Mouse (Mus musculus): ENCODE measurements around the gene Bzw1. TPM values are rescaled to one million over a fixed set of nuclear protein-coding genes. Genes with fewer than 3 reads are reported as not detected.

Bzw1 gene
- polyA plus RNA-seq (2012; rRNA removed): 2.5 and 4.4 TPM in 2 replicates

GRCm38 (mm10) chr1:58392652-58393283 is at the start of gene Bzw1:
TSS of gene Bzw1 (plus strand) at chr1:58392898.

DNA sequence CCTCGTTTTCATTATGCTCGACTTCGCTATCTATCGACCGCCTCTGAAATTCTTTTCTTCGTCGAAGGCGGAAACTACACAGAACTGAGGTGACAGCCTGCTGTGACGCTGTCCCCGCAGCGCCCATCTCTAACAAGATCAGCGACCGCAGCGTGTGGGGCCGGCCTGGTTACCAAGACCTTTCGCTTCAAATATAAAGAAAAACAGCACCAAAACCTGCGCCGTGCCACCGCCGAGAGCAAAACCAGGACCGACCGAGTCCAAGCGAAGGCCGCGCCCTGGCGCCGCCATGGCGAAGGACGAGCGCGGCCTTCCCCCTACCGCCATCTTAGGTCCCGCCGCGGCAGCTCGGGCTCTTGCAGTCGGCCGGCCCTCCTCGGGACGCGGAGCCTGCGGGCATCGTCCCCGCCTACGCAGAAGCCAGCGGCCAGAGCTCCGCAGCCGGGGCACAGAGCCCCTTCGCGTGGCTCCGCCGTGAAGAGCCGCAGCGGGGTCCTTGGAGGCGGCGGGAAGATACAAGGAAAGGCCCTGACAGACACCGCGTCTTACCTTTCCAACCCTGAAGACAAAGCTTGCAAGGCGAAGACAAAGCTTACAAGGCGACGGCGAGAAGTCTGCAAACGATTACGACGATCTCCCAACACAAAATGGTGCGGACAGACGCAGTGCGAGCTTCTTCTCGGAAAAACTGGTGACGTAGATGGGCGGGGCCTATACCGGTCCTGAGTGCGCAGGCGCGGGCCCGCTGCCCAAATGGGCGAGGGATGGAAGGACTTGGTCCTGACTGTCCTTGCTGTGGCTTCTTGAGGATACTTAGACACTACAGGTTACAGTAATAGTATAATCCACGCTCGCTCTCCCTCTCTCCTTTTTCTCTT is 30.9 kb downstream of the Bzw1 start, which contains the start of gene Clk1:
TSS of gene Clk1 (minus strand) at position 696 of the 878 bp plus-strand sequence.

DNA sequence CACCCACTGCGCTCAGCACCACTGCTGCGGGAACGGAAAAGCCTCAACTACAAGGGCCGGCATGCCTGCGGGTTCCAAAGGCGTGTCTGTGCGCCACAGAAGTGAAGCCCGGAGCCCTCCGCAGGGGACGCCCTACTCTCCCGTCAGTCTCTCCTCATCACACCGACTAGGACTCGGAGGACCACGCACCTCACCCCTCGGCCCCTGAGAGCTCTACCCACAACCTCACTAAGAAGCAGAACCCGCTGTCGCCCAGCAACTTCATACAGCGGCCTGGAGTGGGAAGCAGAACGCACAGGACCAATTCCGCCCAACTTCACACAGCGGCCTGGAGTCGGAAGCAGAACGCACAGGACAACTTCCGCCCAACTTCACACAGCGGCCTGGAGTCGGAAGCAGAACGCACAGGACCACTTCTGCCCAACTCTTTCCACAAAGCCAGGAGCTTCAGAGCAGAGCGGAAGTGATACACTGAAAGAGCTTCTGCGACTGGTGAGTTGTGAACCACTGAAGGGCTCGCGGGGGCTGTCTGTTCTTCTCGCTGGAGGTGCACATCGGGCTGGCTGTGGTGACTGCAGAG is 52.5 kb downstream of the Bzw1 start, which contains the start of the genes Nif3l1 and Ppil3:
TSS of gene Nif3l1 (plus strand) at position 9 of the 580 bp plus-strand sequence.
TSS of gene Ppil3 (minus strand) at position 344 of the 580 bp plus-strand sequence.

Other genes starting within 250 kb of the Bzw1 start
- gene Aox4, start 182.5 kb upstream of the Bzw1 start, polyA plus RNA-seq (2012; rRNA removed): 2.2 and 3.6 TPM in 2 replicates
- not detected in 2 replicates for gene Aox2, start 114.6 kb upstream of the Bzw1 start, polyA plus RNA-seq (2012; rRNA removed)
- 2.4 and 3.5 TPM in 2 replicates for gene Clk1, start 31.2 kb downstream of the Bzw1 start, polyA plus RNA-seq (2012; rRNA removed)
- 5.6 and 6.2 TPM in 2 replicates for gene Nif3l1, start 52.3 kb downstream of the Bzw1 start, polyA plus RNA-seq (2012; rRNA removed)
- 2.6 and 6.1 TPM in 2 replicates for gene Ppil3, start 52.6 kb downstream of the Bzw1 start, polyA plus RNA-seq (2012; rRNA removed)
- 1.4 and 2.1 TPM in 2 replicates for gene Orc2, start 112.2 kb downstream of the Bzw1 start, polyA plus RNA-seq (2012; rRNA removed)
- 0.10 and 0.12 TPM in 2 replicates for gene Fam126b, start 193.4 kb downstream of the Bzw1 start, polyA plus RNA-seq (2012; rRNA removed)
- gene Ndufb3, start 193.5 kb downstream of the Bzw1 start, polyA plus RNA-seq (2012; rRNA removed): 4.3 and 5.1 TPM in 2 replicates

Measured in stomach, adult 2 months (tissue).